Mouse (Mus musculus) stomach, embryonic 15.5 days (tissue): ENCODE measurements at regions not wholly inside any gene's neighbourhood (a gene's known extent, or its start where the extent isn't known, plus 50 kb on each side); places are given as distances from the start of the nearest gene placed in this dataset.

Experiments
- ATAC-seq: fragments of 200-750 bp; cut with Nextera tagmentation; 2 replicates; pipeline ENCODE4 v1.8.0; 2017; ENCODE audit warnings: low read depth, moderate number of reproducible peaks, moderate TSS enrichment; ENCODE audit not compliant: insufficient read depth, low FRiP score
- H3K27ac ChIP-seq: fragments of 300-500 bp; sonication (generic); 2 replicates; pipeline ENCODE4 v1.5.1; 2015; ENCODE audit warnings: mild to moderate bottlenecking, inconsistent platforms
- H3K27me3 ChIP-seq: fragments of 300-500 bp; sonication (generic); replicated peaks from 2 replicates; pipeline ENCODE4 v1.6.1; 2015; ENCODE audit warnings: inconsistent platforms
- H3K36me3 ChIP-seq: fragments of 300-500 bp; sonication (generic); 2 replicates; pipeline ENCODE4 v1.6.1; 2015; ENCODE audit warnings: inconsistent platforms
- H3K4me1 ChIP-seq: fragments of 300-500 bp; sonication (generic); 2 replicates; pipeline ENCODE4 v1.6.1; 2015; ENCODE audit warnings: inconsistent platforms
- H3K4me2 ChIP-seq: fragments of 300-500 bp; sonication (generic); 2 replicates; pipeline ENCODE4 v1.6.1; 2015; ENCODE audit warnings: mild to moderate bottlenecking, inconsistent platforms
- H3K4me3 ChIP-seq: fragments of 300-500 bp; sonication (generic); replicated peaks from 2 replicates; pipeline ENCODE4 v1.5.1; 2015; ENCODE audit warnings: inconsistent platforms
- H3K9ac ChIP-seq: fragments of 300-500 bp; sonication (generic); 2 replicates; pipeline ENCODE4 v1.6.1; 2015; ENCODE audit warnings: inconsistent platforms
- H3K9me3 ChIP-seq: fragments of 300-500 bp; sonication (generic); 2 replicates; pipeline ENCODE4 v1.6.1; 2016; ENCODE audit warnings: inconsistent platforms
- WGBS: fragments of 180-500 bp; shearing (Covaris S2); methylation state at CpG from one replicate; pipeline ENCODE4 v1.1.7; 2015; 5-methylcytosine and 5-hydroxymethylcytosine counted together

DNA sequence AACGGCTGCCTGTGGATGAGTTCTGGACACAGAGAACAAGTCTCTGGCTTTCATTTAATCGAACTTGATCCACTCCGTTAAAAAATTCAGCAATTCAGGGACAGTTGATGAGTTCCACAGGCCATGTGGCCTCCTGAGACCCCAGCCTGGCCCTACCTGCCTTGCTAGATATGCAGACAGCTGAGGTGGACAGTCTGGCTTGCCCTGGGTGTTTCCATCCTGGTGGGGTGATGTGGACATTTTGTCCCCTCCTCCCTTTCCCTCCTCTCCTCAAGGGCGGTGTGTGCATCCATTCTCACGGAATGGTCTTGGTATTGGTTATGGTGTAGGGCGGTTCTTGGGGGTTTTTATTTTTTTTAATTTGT is 80.1 kb downstream of the Vcpkmt start:
- H3K4me3 ChIP-seq = 0 out of 2 replicates have a peak overlapping the region, but pooled peaks have one; percentile 0
- peak overlapping the region; percentile 39 for H3K4me2 ChIP-seq
- no peaks in the 10 kb centered on the region for H3K27me3 ChIP-seq
- 60% methylated on average over 6 of the region's 6 CpGs for WGBS
- H3K4me1 ChIP-seq = peaks cover 25% of the 10 kb centered on the region
- H3K9ac ChIP-seq = no peak overlapping the region
- H3K27ac ChIP-seq = peak overlapping the region; percentile 97
- H3K9me3 ChIP-seq = no peaks in the 10 kb centered on the region
- no peak for ATAC-seq
- no peaks in the 10 kb centered on the region for H3K36me3 ChIP-seq

DNA sequence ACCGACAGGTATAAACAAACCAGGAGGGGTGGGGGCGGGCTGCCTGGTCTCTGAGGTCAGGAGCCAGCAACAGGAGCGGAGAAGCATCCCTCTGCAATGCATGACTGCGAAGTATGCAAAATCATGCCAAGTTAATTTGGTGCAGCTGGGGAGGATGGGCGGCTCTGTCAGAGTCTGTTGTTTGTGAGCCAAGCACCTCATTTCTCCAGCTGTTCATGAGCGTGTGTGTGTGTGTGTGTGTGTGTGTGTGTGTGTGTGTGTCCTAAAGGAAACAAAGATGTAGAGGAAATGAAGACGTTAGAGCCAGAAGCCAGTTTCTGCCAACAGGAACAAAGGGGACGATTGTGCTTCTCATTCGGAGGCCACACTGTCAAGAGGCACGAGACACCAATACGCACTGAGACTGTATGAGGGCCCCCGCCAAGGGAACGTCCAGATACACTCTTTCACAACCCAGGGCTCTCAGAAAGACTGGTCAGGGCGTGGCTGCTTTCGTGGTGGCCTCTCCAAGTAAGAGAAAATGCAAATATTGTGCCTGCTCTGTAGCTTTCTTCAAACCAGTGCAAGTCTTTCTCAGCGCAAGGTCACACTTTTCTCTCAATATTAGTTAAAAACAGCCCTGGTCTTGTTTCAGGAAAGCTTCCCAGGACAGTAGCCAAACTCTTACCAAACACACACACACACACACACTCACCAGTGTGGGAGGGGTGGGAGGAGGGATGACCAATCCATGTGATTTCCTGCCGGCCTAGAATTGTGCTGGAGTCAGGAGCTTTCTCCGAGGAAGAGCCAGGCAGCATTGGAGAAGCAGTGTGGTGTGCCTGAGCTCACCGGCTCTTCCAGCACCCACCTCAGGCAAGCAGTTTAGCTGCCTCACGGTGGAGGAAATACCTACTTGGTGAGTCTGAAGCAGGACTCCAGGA is 80.8 kb downstream of the Vcpkmt start:
- peaks cover 25% of the 10 kb centered on the region for H3K4me1 ChIP-seq
- H3K4me2 ChIP-seq = peak overlapping the region; percentile 39
- H3K9me3 ChIP-seq = no peaks in the 10 kb centered on the region
- H3K27me3 ChIP-seq = no peaks in the 10 kb centered on the region
- H3K9ac ChIP-seq = no peak overlapping the region
- peak; percentile 81 for ATAC-seq
- WGBS = 10% methylated on average over 20 of the region's 20 CpGs
- no peaks in the 10 kb centered on the region for H3K36me3 ChIP-seq
- H3K4me3 ChIP-seq = 0 out of 2 replicates have a peak overlapping the region, but pooled peaks have one; percentile 0
- peak overlapping the region; percentile 97 for H3K27ac ChIP-seq

DNA sequence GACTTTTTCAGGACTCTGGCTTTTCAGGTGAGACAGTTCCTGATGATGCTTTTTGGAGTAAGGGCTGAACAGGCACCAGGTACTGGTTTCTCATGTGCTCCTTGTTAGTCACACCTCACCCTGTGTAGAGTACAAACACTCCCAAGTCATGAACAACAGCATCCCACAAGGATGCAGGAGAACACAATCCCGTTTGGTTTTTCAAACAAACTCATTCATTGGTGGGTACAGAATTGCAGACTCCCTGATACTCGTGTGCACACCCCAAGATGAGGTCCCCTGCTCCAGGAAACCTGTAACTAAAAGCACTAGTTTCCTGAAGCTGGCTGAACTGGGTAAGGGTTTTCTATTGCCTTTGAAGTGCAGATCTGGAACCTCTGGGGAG is 81.5 kb downstream of the Vcpkmt start:
- no peak for ATAC-seq
- H3K27me3 ChIP-seq = no peaks in the 10 kb centered on the region
- H3K4me2 ChIP-seq = peak overlapping the region; percentile 39
- WGBS = 39% methylated on average over 2 of the region's 2 CpGs
- no peaks in the 10 kb centered on the region for H3K9me3 ChIP-seq
- H3K36me3 ChIP-seq = no peaks in the 10 kb centered on the region
- peaks cover 25% of the 10 kb centered on the region for H3K4me1 ChIP-seq
- H3K9ac ChIP-seq = no peak overlapping the region
- no peak overlapping the region for H3K4me3 ChIP-seq
- H3K27ac ChIP-seq = peak overlapping the region; percentile 97

DNA sequence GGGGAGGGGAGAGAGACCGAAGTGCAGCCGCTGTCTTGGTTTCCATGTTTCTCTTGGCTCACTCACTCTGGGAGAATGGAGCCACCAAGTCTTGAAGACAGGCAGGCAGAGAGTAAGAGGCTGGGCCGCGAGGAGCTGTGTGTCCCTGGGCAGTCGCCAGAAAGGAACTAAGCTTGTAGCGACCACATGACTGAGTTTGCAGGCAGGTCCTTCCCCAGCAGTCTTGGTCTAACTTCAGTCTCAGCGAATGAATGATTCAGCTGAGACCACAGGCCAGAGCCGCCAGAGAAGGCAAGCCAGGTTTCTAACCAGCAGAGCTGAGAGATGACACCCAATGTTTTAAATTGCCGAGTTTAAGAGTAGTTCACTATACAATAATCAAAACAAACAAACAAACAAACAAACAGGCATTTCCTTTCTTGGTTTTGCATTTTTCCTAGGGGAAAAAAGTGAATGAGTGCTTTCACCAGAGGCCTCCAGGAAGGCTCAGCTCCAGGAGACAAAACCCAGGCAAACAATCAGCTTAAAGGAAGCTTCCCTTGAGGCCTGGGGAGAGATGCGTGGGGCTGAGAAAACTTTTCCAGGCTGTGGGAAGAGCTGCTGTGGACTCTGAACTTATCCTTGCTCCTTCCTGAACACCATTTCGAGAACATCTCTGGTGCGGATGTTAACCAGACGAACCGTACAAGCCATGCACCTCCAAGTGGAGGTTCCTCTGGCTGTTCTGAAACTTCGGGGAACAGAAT is 82.1 kb downstream of the Vcpkmt start:
- Histone ChIP-seq H3K4me1 (peaks cover 25% of the 10 kb centered on the region), H3K9me3 (no peaks in the 10 kb centered on the region), H3K4me2 (no peak overlapping the region), H3K36me3 (no peaks in the 10 kb centered on the region), H3K27me3 (no peaks in the 10 kb centered on the region), H3K9ac (no peak overlapping the region), H3K27ac (peak overlapping the region; percentile 97), H3K4me3 (no peak overlapping the region)
- WGBS = 66% methylated on average over 15 of the region's 15 CpGs
- no peak for ATAC-seq

DNA sequence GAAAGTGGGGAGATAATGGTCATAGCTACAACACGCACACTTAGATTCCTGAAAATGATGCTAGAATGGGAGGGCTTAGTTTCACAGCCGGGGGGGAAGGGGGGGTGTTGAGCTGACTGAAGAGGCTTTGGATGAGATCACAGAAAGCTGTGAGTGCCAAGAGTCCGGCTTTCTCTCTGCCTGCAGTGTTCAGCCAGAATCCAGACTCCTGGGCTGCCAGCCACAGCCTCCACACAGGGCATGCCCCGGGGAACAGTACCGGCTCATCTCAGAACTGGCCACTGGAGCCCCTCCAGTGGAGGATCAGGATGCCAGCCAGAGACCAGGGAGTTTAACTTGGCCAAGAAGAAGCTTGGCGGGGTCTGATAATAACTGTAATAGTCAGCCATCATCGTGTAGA is 85.7 kb downstream of the Vcpkmt start:
- H3K9ac ChIP-seq = no peak overlapping the region
- no peaks in the 10 kb centered on the region for H3K36me3 ChIP-seq
- ATAC-seq = peak; percentile 57; the same call in 1 of the 2 replicates
- WGBS = 44% methylated on average over 7 of the region's 7 CpGs
- H3K4me3 ChIP-seq = no peak overlapping the region
- H3K4me1 ChIP-seq = peaks cover 16% of the 10 kb centered on the region
- no peaks in the 10 kb centered on the region for H3K27me3 ChIP-seq
- no peak overlapping the region for H3K4me2 ChIP-seq
- no peaks in the 10 kb centered on the region for H3K9me3 ChIP-seq
- peak overlapping the region; percentile 78 for H3K27ac ChIP-seq

DNA sequence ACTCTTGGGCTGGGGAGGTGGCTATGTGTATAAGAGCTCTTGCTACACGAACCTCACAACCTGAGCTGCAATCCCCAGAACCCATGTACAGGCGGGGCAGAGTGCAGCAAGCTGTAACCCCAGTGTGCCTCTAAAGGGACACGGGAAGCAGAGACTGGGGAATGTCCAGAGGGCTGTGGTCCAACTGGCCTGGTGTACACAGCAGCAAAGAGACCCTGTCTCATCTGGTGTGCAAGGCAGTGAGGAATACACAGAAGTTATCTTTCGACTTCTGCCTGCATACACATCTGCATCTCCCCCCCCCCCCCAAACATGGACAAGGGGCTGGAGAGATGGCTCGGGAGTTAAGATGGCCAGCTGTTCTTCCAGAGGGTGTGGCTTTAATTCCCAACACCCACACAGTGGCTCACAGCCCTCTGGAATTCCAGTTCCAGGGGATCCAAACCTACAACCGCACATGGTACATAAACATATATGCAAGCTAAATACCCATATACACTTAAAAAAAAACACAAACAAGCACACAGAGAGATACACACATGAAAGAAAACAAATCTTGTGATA is 86.4 kb downstream of the Vcpkmt start:
- H3K4me3 ChIP-seq = no peak overlapping the region
- H3K27ac ChIP-seq = peak overlapping the region; percentile 78
- WGBS = 61% methylated on average over 6 of the region's 6 CpGs
- H3K36me3 ChIP-seq = no peaks in the 10 kb centered on the region
- no peak overlapping the region for H3K4me2 ChIP-seq
- no peak for ATAC-seq
- H3K27me3 ChIP-seq = no peaks in the 10 kb centered on the region
- H3K4me1 ChIP-seq = peaks cover 10% of the 10 kb centered on the region
- H3K9ac ChIP-seq = no peak overlapping the region
- no peaks in the 10 kb centered on the region for H3K9me3 ChIP-seq

DNA sequence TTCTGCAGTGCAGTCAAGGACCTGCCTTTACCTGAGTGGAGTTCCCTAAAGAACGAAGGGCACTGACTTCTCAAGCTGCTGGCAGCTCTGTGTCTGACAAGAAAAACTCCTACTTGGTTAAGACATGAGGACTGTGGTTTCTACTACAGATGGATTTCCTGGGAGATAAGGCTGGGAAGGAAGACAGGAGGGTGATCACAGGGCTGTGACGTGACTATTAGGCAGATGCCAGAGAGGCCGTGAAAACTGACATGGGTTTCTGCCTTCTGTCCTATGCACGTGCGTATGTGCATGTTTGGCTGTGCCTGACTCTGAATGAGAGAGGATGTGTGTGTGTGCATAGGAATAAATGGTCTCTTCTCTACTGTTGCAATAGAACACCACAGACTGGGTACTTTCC is 87.1 kb downstream of the Vcpkmt start:
- Histone ChIP-seq H3K27me3 (no peaks in the 10 kb centered on the region), H3K4me3 (no peak overlapping the region), H3K4me1 (peaks cover 3% of the 10 kb centered on the region; the same call in 1 of the 2 replicates), H3K36me3 (no peaks in the 10 kb centered on the region), H3K9ac (no peak overlapping the region), H3K27ac (peak overlapping the region; percentile 78), H3K4me2 (no peak overlapping the region), H3K9me3 (no peaks in the 10 kb centered on the region)
- ATAC-seq = no peak
- 76% methylated on average over 5 of the region's 5 CpGs for WGBS

DNA sequence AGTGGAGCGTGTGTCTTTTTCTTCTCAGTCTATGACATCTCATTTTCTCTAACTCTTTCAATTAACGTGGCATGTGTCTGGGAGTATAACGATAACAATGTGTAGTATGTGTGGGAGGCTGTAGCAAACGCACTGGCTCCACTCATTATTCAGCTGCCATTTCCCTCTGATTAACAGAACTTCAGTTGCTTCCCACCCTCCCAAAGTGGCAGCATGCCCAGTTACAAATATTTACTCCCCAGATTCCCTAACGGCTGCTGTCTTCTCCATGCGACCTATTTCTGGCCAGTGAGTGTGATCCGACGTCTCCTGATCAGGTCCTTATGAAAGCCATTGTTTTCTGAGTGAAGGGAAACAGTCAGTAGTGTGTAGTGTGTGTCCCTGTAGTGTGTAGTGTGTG is 88.2 kb downstream of the Vcpkmt start:
- H3K27me3 ChIP-seq = no peaks in the 10 kb centered on the region
- H3K27ac ChIP-seq = peak overlapping the region; percentile 50
- H3K4me1 ChIP-seq = no peaks in the 10 kb centered on the region; the same call in 1 of the 2 replicates
- H3K9ac ChIP-seq = no peak overlapping the region
- H3K4me2 ChIP-seq = no peak overlapping the region
- H3K9me3 ChIP-seq = no peaks in the 10 kb centered on the region
- no peak overlapping the region for H3K4me3 ChIP-seq
- no peaks in the 10 kb centered on the region for H3K36me3 ChIP-seq
- WGBS = 43% methylated on average over 8 of the region's 8 CpGs
- no peak for ATAC-seq

DNA sequence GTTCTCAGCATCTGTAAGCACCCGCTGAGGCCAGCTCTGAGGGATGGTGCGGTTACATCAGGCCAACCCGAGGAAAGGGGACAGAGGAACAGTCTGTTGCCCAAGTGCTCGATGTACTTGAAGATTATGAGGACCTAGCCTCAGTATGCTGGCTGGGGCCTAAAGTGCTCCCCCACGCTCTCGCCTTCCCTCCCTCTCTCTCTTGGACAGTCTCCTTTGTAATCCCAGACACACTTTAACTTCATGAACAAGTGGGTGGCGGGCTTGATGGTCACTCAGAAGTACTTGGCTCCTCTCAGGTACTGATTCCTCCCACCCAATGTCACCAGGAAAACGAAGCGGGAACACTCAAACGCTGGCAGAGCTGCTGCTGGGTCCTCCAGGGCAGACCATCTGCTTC is 93.1 kb downstream of the Vcpkmt start:
- H3K4me3 ChIP-seq = no peak overlapping the region
- WGBS = 86% methylated on average over 10 of the region's 10 CpGs
- H3K4me2 ChIP-seq = no peak overlapping the region
- H3K27me3 ChIP-seq = no peaks in the 10 kb centered on the region
- H3K9me3 ChIP-seq = no peaks in the 10 kb centered on the region
- no peak for ATAC-seq
- H3K27ac ChIP-seq = no peak overlapping the region
- H3K36me3 ChIP-seq = no peaks in the 10 kb centered on the region
- no peak overlapping the region for H3K9ac ChIP-seq
- H3K4me1 ChIP-seq = no peaks in the 10 kb centered on the region

DNA sequence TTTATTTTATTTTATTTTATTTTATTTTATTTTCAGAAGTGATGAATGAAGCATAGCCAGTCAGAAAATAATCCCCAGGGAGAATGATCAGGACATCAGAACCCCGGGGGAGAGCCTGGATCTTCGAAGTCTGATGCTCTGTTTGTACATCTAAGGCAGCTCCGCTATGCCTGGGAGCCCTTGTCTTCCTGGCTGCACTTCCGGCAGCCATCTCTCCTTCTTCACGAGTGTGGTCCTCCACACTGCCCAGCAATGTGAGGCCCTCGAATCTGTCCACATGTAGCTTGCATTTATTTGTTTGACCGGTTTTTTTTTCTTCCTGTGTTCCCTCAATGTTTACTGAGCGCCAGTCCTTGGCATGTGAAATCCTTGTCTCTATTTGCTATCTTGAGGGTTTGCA is 95.9 kb downstream of the Vcpkmt start:
- no peak overlapping the region for H3K9ac ChIP-seq
- H3K9me3 ChIP-seq = no peaks in the 10 kb centered on the region
- no peak overlapping the region for H3K4me3 ChIP-seq
- H3K36me3 ChIP-seq = no peaks in the 10 kb centered on the region
- H3K27ac ChIP-seq = no peak overlapping the region
- no peak overlapping the region for H3K4me2 ChIP-seq
- H3K4me1 ChIP-seq = no peaks in the 10 kb centered on the region
- H3K27me3 ChIP-seq = no peaks in the 10 kb centered on the region
- ATAC-seq = no peak
- WGBS = 54% methylated on average over 8 of the region's 8 CpGs

DNA sequence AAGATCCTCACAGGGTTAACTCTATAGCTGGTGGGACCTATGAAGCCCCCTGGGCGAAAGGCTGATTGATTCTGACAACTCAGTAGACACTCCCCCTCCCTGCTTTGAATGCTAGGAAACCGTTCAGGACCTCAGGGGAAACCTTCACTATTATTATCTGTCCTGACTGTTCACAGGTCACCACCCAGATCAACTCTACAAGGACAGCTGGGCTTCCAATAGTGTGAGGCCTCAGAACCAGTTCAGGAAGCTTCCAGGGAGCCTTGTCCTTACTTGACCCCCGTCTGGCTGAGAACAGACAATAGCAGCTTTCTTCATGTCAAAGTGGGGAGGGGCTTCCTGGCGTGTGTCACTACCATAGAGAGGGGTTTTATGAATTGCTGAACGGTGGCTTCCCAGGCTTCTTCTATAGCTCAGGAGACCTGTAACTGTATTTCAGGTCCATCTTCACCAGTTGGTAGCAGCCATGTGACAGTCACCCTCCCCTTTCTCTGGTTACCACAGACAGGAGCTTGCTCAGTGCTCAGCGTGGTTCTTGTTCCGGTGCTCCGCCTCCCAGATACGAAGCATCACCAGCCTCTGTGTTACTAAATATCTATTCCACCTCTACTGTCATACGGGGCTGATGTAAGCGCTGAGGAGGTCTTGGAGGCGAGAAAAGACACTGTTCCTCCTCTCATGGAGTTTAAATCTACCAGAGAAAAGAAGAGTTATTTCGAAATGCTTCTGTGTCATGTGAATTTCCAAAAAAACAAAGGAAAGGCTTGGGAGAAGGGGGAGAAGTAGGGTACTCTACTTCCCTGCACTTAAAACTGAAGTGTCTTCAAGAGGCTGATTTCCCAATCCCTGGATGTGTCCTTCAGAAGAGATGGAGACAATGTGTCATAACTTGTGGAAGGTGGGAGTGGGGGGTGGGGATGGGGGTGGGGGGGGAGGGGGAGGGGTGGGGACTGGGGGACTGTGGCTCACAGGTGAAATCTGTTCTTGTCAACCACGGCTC is 96.9 kb downstream of the Vcpkmt start:
- H3K36me3 ChIP-seq = no peaks in the 10 kb centered on the region
- H3K27ac ChIP-seq = no peak overlapping the region
- no peak overlapping the region for H3K9ac ChIP-seq
- H3K9me3 ChIP-seq = no peaks in the 10 kb centered on the region
- 0 out of 2 replicates have a peak, but pooled peaks cover 3% of the 10 kb centered on the region for H3K4me1 ChIP-seq
- peak overlapping the region; percentile 17; the same call in 1 of the 2 replicates for H3K4me2 ChIP-seq
- H3K27me3 ChIP-seq = no peaks in the 10 kb centered on the region
- ATAC-seq = peak; percentile 27; the same call in 1 of the 2 replicates
- WGBS = 30% methylated on average over 14 of the region's 14 CpGs
- no peak overlapping the region for H3K4me3 ChIP-seq
